Mouse (Mus musculus) retina, postnatal 1 day (tissue): ENCODE results near the gene Lgmn.

Experiments
- DNase-seq: peaks from one replicate; pipeline ENCODE4 v3.0.0-alpha.2; 2012

Gene Lgmn

DNA sequence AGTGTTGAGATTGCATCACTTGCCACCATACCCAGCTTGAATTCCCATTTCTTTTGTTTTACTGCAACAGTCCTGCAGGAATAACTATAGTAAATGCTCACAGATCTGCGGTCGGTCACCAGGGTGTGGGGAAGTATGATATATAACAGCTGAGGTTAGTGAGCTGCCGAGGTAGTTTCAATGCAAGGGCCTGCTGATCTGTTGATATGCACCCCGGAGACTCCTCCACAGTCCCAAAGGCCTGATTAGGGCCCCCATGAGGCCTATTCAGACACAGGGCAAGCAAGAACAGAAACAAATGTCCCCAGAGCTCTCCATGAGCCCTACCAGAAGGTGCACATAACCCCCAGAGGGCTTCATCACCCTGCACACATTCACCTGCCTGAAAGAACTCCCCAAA lies 9.4 kb downstream of the Lgmn start:
- no peak for DNase-seq

DNA sequence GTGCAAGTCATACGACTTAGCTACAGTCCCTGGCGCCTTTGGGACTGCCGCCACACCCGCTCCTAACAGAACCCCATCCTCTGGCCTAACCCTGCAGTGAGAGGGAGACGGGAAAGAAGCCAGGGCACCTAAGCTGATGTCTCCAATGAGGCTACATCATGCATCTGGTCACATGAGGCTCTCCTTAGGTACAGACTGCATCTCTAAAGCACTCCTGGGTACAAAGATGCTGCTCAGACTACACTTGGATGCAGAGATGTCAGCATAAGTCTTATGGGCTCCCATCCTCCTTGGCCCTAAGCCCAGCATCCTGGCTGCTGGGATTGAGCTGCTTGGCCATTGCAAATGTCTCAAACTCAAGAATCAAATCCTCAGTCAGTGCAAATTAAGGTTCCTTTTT lies 10.0 kb downstream of the Lgmn start:
- no peak for DNase-seq

DNA sequence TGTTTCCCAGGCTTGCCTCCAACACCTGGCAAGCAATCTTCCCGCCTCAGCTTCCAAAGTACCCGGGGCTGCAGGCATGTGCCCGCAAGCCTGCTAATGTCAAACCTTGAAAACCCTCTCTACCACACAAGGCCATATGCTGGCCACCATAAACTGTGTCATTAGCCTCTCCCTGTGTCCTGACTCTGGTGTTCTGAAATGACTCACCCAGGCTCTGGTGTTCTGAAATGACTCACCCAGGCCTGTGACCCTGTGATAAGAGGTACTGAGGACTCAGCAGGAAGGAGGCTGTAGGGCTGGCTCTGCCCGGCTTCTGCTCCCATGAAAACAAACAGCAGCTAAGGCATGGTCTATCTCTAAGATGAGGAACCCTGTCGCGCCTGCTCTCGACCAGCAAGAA lies 13.3 kb downstream of the Lgmn start:
- no peak for DNase-seq

DNA sequence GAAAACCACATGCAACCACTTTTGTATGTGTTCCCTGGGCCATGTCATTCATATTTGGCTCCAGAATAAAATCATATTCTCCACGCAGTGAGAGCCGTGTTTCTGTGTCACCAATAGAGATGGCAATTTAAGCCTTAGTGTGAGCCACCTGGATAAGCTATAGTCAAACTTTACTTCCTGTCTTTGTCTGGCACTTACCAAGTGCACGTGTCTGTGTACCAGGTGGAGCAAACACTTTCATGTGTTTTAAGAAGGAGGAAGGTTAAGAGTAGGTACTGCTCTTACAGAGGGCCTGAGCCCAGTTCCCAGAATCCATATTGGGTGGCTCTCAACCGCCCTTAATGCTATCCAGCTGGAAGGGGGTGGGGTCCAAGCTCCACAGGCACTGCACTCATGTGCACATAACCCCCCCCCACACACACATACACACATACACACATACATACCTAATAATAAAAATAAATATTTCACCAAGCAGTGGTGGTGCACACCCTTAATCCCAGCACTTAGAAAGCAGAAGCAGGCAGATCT lies 14.5 kb downstream of the Lgmn start:
- no peak for DNase-seq

DNA sequence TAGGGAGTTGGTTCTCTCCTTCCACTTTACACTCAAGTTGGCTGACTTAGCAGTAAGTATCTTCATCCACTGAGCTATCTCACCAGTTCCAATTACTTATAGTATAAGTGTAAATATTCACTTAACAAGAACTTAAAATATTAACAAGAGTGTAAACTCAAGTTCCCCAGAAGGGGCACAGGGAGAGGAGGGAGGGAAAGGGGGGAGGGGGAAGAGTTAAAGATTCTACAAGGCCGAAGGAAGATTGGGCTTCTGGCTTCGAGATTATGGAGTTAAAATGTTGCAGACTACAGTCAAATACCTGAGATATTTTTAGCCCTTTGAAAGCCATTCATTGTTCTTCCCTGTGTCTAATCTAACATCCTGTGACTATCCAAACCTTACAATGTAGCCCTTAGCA lies 15.2 kb downstream of the Lgmn start:
- no peak for DNase-seq

DNA sequence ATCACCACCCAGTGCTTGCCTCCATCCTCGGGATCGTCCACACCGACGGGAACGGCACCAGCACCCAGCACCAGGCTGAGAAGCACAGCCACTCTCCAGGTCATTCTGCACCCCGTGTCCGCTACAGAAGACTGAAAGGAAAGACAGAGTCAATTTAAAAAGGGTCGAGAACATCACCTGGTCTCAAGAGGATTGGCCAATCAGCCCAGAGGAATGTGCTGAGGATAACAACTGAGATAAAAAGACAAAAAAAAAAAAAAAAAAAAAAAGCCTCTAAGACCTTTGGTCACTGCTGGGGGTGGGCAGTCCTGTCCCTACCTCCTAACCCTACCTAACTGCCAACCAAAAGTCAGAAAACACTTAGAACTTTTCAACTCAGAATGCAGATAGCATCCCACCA lies 16.0 kb downstream of the Lgmn start:
- no peak for DNase-seq

DNA sequence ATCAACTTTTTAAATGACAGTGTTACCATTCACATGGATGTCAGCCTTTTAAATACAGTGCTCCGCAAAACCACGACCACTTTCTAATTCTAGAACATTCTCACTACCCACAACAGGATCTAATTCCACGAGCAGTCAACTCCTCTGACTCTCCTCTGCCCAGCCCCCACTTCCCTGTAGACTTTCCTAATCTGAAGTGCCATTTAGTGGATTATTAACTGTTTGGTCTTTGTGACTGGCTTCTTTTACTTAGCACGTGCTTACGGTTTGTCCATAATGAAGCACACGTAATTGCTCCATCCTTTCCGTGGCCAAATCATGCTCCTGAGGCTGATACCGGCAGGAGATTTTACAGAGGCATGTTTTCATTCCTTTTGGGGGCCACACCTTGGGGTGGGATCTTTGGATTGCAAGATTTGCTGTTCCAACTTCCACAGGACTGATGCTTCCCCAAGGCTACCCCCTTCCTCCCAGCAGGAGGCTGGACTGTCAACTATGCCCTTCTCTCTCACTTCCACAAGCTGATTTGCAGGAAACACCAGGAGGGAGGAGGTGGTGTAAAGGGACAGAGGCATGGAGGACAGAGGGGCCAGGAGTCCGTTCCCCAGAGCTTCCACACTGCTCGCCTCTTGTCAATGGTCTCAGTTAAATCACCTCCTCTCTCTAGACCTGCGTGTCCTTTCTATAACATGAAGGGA lies 16.8 kb downstream of the Lgmn start:
- no peak for DNase-seq

DNA sequence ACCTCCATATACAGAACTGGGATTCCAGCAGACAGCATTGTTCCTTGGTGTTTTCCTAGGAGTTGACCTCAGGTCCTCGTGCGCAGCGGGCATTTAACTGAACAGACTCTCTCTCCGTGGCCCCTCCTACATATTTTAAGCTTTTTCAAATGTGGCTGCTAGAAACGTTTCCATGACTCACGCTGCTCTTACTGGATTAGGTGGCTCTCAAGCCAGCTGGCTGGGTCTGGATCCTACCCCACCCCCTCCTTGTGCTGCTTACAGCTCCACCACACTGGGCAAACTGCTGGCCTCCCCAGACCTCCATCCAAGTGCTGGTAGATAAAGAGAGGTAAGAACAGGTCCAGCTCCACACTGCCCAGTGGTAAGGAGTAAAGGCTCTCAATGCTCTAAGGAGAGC lies 17.5 kb downstream of the Lgmn start:
- DNase-seq: peak; percentile 80

DNA sequence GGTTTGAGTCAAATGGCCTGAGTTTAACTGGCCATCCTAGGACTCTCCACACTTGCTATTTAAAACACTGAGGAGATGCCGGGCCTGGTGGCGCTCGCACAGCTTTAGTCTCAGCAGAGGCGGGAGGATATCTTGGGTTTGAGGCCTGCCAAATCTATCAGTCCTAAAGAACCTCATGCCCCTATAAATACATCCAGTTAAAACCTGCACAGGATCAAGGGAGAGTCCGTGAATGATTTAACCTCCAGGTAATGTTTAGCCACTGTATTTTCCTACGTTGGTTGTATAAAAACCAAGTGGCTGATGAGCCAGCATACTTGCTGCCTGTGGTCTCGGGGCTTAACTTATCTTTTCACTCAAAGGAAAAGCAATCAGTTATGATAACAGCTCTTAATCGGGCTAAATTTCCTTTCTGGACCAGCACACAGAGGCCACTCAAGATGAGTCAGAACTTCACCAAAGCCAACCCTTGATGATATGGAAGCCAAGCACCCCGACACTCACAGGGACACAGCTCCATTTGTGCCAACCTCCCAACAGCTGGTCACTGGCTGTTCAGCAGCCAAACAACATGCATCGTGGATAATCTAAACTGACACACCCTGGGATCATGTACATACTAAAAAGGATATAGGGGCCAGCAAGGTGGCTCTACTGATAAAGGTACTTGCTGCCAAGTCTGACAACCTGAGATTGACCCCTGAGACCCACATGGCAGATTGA lies 19.3 kb downstream of the Lgmn start:
- peak; percentile 46 for DNase-seq

DNA sequence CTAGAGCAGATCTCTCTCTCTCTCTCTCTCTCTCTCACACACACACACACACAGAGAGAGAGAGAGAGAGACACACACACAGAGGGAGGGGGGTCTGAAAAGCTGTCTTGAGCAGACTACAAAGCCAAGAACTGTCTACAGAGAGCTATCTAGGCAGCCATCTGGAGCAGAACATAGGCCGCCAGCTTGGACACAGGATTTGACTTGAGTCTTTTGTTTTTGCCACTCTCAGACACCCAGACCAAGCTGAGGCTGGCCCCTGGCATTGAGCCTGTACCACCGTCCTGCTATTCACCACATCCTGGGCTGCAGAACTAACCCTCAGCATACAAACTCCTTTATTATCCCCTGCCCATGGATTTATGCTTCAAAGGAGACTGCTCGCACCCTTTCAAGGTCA lies 20.1 kb downstream of the Lgmn start:
- DNase-seq: peak; percentile 84

DNA sequence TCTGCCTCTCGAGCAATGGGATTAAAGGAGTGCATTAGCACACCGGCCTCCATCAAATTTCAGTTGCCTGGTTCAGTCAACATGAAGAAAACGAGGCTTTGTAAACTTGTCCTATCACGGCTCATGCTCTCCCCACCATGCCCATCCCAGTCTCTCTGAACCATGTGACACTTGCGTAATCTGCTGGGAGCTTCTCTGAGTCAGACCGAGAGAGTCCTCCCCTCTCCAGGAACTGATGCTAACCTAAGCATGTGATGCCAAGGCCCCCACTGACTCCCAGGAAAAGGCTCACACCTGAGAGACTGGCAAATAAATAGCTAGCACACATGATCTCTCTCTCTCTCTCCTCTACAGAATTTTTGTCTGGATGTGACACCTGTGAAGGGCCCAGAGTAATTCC lies 21.9 kb downstream of the Lgmn start:
- no peak for DNase-seq

DNA sequence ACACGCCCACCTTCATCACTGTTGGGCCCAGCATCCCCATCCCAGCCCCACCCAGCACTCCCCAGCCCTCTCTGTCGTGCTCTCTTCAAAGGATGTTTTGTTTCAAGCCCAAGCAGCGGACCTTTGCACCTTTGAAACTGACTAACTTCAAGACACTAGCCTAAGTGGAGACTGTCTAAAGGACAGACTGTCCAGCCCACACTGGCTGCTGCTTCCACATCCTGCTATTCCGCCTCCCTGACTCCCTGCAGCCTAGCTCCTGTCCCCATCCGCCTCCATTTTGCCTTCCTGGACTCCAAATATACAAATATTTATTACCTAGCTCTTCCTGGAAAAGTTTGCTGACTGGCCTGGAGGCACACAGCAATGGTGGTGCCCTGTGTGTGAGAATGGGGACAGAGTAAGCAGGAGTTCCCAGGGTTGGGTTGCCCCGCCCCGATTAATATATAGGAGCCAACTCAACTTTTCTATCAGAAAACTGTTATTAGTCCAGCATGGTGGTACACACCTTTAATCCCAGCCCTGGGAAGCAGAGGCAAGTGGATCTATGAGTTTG lies 22.6 kb downstream of the Lgmn start:
- no peak for DNase-seq

DNA sequence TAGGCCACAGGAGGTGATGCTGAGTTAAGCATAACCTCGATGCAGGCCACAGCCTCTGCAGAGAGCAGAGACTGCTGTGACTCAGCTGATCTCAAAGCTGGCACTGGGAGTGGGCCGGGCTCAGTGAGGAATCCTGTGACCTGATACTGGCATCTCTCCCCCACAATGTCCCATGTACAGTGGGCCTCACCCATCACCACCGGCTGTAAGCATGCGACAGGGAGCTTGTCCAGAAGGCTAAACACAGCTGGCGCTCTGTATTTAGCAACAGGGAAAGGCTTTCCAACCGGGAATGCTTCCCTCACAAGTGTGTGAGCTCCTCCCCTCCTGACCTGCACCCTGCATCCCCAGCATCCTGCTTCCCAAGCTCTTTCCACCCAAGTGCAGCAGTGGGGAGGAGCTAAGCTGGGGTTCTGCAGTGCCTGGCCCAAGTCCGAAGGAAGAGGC lies 23.2 kb downstream of the Lgmn start:
- no peak for DNase-seq

DNA sequence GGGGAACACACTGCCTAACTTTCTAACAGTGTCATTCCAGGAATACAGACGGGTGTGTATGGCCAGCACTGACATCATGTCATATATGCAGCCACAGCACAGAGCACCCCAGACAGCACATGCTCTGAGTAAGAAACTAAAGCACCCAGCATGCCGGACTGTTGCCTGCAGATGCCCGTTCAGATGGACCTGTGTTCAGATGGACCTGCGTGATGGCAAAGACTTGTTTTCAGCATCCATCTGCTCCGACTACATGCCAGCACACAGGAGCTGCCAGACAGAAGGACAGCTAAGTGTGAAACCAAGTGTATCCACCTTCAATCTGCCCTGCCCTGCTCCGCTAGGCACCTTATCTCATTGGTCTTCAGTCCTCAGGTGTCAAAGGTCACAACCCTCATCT lies 24.9 kb downstream of the Lgmn start:
- no peak for DNase-seq

DNA sequence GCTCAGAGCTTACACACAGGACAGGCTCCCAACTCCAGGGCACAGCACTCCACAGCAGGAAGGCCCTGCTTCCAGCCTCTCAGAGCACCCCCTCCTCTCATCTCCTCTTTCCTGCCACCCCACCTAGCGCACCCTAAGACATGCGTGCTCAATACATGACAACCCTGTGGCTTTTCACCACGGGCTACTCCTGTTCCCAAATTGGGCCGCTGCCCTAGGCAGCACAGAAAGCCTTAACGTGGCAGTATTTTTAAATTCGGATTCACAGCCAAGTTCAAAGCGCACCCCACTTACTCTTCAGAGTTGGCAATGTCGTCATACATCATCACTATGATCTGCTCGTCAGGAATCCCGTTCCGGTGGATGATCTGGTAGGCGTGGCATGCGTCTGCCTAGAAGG lies 26.4 kb downstream of the Lgmn start:
- no peak for DNase-seq

DNA sequence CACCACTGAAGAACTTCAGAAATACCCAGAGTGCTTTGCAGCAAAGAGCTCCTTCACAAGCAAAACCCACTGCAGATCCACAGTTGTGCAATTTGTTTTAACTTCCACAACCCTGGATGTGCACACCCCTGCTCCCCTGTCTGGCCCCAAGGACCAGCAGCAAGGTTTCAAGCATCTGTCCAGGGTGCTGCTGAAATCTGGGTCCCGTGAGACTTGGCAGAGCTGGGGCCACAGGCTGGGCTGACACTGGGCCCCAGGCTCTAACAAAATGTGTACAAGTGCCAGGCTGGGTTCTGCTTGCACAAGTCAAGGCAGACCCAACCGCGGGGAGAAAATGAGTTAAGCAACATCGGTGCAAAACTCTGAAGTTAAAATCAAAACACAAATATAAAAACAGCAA lies 41.0 kb downstream of the Lgmn start:
- DNase-seq: no peak

DNA sequence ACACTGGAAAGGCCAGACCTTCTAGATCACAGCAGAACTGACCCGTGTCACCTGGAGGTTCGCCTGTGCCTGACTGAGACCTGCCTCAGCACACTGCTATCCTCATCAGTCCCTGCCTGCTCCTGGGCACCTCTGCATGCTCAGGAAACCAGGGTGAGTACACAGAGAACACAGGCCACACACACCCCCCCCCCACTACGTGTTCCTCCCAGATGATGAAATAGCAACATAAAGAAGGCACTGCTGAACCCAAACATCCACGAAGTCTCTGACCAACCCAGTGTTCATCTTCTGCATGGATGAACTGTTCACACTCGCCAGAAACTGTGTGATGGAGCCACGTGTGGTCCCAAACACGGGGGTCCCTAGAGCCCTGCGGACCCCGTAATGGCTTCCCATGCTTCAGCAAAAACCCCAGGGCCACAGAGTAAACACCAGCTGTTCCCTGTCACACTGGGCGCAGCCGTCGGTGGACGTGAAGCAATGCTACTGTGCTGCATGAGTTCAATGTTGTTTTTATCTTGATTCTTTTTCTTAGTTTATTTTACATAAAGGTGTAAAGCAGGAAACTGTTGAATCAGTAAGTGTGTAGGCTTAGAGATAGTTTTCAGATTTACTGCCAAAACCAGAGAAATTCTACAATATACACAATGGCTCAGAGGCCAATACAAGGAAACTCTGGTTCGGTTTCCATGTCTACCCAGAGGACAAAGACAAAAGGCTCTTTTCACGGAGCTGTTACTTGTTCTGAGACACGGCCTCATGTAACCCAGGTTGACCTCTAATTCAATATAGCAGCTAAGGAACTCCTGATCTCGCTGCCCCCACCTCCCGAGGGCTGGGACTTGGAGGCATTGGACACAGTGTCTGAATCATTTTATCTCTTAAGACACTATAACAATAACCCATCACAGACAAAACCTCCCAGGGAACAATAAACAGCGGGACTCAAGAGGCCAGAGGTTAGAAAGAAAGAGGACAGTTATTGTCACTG lies 43.3 kb downstream of the Lgmn start:
- no peak for DNase-seq

DNA sequence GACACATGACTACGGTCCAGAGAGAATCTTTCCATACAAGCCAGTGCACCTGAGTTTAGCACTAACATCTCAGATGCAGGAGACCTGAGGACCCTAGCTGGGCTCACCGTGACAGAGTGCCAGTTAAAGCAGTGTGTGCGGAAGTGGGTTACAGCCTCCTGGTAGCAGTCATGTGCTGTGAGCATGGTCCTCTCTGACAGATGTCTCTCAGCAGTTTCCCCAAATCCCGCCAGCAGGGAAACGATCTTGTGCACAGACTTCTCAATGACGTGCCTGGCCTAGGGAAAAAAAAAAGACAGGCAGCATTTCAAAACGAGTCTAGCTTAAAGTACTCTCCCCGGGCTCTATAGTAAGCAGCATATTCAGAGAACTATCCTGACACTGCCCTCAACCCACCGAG lies 44.1 kb downstream of the Lgmn start:
- DNase-seq: no peak

DNA sequence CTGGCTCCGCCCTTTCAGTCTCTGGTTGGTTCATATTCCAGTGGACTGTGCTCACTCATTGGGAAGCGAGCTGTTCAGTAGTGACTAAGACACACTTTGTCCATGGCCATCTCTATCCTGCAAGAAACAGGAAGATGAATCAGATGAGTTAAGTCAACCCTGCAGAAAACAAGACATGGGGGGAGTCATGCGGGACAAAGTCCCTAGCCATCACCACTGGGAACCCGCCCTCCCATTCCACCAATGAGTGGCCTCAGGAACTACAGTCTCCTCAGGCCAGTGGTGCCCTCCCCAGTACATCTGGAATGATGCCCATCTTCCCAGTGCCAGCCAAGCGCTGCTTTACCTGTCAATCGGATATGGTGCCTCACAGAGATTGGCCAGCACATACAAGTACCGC lies 45.1 kb downstream of the Lgmn start:
- DNase-seq: no peak

DNA sequence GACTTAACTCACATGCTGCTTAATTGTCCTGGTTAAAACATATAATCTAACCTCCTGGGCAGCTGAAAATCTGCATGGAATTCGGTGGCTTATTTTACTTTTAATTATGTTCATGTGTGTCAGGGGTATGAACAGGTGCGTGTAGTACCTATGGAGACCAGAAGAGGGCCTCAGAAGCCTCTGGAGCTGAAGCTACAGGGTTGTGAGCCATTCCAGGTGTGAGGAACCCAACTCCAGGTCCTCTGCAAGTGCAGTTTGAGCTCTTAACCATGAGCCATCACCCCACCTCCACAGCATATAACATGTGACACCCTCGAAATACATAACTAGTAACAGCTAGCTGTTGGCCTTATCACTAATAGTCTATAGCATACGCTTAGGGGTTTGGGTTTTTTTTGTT lies 47.6 kb downstream of the Lgmn start:
- peak; percentile 49 for DNase-seq

DNA sequence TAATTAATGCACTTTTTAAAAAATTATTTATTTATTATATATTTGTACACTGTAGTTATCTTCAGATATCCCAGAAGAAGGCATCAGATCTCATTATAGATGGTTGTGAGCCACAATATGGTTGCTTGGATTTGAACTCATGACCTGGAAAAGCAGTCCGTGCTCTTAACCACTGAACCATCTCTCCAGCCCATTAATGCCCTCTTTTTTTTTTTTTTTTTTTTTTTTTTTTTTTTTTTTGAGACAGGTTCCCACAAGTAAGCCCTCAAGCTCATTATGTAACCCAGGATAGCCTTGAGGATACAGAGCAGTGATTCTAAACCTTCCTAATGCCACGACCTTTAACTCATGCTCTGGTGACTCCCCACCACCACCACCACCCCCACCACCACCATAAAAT lies 48.5 kb downstream of the Lgmn start:
- DNase-seq: no peak

DNA sequence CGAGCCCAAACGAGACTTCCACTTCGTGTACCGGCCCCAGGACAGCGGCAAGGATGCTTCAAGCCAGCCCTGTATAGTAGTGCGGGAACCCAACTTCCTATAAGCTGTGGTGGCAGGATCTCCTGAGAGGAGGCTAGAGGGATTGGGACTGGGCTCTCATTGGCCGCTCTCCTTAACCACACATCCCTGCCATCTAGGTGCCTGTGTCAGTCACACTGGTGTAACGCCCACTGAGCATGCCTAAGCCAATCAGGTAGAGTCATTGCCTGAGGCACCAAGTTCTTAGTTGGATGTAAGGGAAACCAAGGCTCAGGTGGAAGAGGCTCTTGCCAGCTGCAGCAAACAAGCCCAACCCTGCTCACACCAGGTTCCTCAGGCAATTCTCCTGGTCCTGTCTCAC lies 49.6 kb downstream of the Lgmn start:
- peak; percentile 23 for DNase-seq
